Mouse (Mus musculus): ENCODE measurements around the gene Tgm4. TPM values are rescaled to one million over a fixed set of nuclear protein-coding genes. Genes with fewer than 3 reads are reported as not detected.

Tgm4 gene
- 0.18 and 0.24 TPM in 2 replicates for polyA plus RNA-seq (2015; fragmentation: Nextera tagmentation; extraction: Ambion mirVana)

DNA sequence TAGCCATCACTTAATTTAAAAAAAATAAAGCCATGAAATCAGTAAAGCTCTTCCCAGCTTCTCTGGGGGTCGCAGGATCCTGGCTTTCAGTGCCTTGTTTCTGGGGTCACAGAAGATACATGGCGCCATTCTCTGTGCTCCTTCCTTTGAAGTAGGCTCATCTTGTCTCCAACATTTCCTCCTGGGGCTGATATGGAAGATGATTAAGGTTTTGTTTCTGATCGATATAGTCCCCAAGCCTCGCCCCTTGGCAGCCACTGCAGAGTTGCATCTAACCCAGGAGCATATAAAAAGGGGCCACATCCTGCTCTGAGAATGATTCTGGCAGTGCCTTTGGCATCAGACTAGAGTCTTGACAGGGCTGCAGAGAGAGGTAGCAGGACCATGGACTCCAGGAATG is at the start of gene Tgm4:
TSS of gene Tgm4 (plus strand) at position 301 of the 400 bp plus-strand sequence.

DNA sequence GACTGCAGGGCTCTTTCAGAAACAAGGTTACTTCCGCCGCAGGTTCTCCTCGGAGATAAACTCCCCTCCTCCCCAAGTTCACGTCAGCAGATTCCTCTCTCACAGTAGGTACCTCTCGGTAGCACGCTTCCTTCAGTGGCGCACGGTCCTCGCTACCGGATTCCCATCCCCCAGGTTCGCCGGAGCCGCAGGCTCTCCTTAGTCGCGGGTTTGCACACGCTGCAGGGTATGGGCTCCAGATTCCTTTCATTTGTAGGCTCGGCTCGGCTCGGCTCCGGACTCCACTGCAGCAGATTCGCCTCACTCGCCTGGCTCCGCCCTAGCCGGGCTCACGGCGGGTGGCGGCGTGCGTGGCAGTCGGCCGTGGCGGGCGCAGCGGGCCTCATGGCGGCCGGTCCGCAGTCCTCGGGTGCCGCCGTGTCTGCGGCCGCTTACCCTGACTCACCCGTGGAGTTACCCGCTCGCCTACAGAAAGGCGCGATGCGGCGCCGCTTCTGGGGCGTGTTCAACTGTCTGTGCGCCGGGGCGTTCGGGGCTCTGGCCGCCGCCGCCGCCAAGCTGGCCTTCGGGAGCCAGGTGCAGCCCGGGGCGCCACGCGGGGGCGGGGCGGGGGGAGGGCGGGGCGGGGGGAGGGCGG is 13.4 kb upstream of the Tgm4 start, which contains the start of gene Tmem42:
TSS of gene Tmem42 (plus strand) at position 332 of the 637 bp plus-strand sequence.

DNA sequence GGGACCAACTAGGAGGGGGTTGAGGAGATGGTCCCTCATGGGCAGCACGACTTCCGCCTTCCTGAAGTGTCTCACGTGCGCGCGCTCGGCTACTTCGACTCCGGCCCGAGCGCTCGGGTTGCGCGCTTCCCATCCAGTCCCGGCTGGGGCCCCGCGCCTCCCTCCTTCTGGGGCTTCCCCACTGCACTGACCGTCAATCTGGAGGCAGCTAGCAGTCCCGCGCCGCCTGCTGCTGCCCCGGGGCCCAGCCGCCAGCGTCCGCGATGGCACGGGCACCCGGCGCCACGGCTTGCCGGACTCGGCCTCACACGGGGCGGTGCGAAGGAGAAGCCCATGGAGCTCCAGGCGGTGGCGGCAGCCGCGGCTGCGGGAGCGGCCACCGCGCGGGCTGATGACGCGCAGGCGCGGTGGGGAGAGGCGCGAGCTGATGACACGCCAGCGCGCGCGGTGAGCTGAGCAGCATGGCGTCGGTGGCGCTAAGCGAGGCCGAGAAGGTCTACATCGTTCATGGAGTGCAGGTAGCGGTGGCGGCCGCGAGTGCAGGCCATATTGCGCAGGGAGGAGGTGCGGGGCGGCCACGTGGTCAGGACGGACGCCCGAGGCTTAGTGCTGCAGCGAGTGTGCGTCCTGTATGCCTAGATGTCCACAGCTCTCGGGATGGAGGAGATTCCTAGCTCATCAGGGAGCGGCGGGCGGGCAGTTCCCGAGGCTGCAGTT is 78.4 kb downstream of the Tgm4 start, which contains the start of the genes Zdhhc3 and Exosc7:
TSS of gene Zdhhc3 (minus strand) at position 401 of the 717 bp plus-strand sequence.
TSS of gene Exosc7 (plus strand) at position 411 of the 717 bp plus-strand sequence.

Other genes with a start within 250 kb of the Tgm4 start
- gene Tcaim, start 229.2 kb upstream of the Tgm4 start, polyA plus RNA-seq (2015; fragmentation: Nextera tagmentation; extraction: Ambion mirVana) = 4.2 and 4.5 TPM in 2 replicates
- 0.30 TPM in 1 of 2 replicates, not detected in the other for gene Gm35549, start 190.7 kb upstream of the Tgm4 start, polyA plus RNA-seq (2015; fragmentation: Nextera tagmentation; extraction: Ambion mirVana)
- gene Zfp445, start 168.7 kb upstream of the Tgm4 start, polyA plus RNA-seq (2015; fragmentation: Nextera tagmentation; extraction: Ambion mirVana) = 20.4 and 22.2 TPM in 2 replicates
- 1.8 and 2.4 TPM in 2 replicates for gene Zkscan7, start 149.0 kb upstream of the Tgm4 start, polyA plus RNA-seq (2015; fragmentation: Nextera tagmentation; extraction: Ambion mirVana)
- gene Zfp105, start 111.7 kb upstream of the Tgm4 start, polyA plus RNA-seq (2015; fragmentation: Nextera tagmentation; extraction: Ambion mirVana) = 7.3 and 7.6 TPM in 2 replicates
- gene 1110059G10Rik, start 83.7 kb upstream of the Tgm4 start, polyA plus RNA-seq (2015; fragmentation: Nextera tagmentation; extraction: Ambion mirVana) = 25.8 and 26.8 TPM in 2 replicates
- 8.3 and 10.6 TPM in 2 replicates for gene Kif15, start 83.7 kb upstream of the Tgm4 start, polyA plus RNA-seq (2015; fragmentation: Nextera tagmentation; extraction: Ambion mirVana)
- 34.6 and 36.0 TPM in 2 replicates for gene Tmem42, start 13.4 kb upstream of the Tgm4 start, polyA plus RNA-seq (2015; fragmentation: Nextera tagmentation; extraction: Ambion mirVana)
- 61.6 and 68.0 TPM in 2 replicates for gene Zdhhc3, start 78.5 kb downstream of the Tgm4 start, polyA plus RNA-seq (2015; fragmentation: Nextera tagmentation; extraction: Ambion mirVana)
- gene Exosc7, start 78.5 kb downstream of the Tgm4 start, polyA plus RNA-seq (2015; fragmentation: Nextera tagmentation; extraction: Ambion mirVana) = 61.2 and 63.7 TPM in 2 replicates
- gene Clec3b, start 116.2 kb downstream of the Tgm4 start, polyA plus RNA-seq (2015; fragmentation: Nextera tagmentation; extraction: Ambion mirVana) = 82.6 and 90.1 TPM in 2 replicates
- 8.4 and 8.6 TPM in 2 replicates for gene Cdcp1, start 181.3 kb downstream of the Tgm4 start, polyA plus RNA-seq (2015; fragmentation: Nextera tagmentation; extraction: Ambion mirVana)
- gene Tmem158, start 226.0 kb downstream of the Tgm4 start, polyA plus RNA-seq (2015; fragmentation: Nextera tagmentation; extraction: Ambion mirVana) = 50.9 and 57.6 TPM in 2 replicates

Data from urinary bladder, postnatal 0 days (tissue).